Mouse (Mus musculus) liver, embryonic 14.5 days (tissue): ENCODE data around the gene Pla2g6.

ENCODE experiments used
- CTCF ChIP-seq: IDR thresholded peaks from 2 replicates; pipeline ENCODE4 v1.5.1; 2016; ENCODE audit warnings: antibody characterized with exemption, low read depth, control low read depth
- EP300 ChIP-seq: IDR thresholded peaks from 2 replicates; pipeline ENCODE4 v1.6.1; 2016; ENCODE audit warnings: antibody characterized with exemption, low read depth

GRCm38 (mm10) chr15:79268521-79268920 lies 59.7 kb downstream of the Pla2g6 start:
- TF ChIP-seq CTCF: no peak
- no peak for TF ChIP-seq EP300
